Mouse (Mus musculus): ENCODE measurements at regions not wholly inside any gene's neighbourhood (a gene's known extent, or its start where the extent isn't known, plus 50 kb on each side); places are given as distances from the start of the nearest gene placed in this dataset.

GRCm38 (mm10) chr3:131056893-131057660, 53.2 kb upstream of the Lef1 start:
- ATAC-seq (replicated peaks): no peak
- no peak overlapping the region for H3K4me3 ChIP-seq
- WGBS: 78% methylated on average over 5 of the region's 5 CpGs

GRCm38 (mm10) chr3:131054241-131054972, 55.9 kb upstream of the Lef1 start:
- WGBS: 28% methylated on average over 13 of the region's 13 CpGs
- Histone ChIP-seq H3K36me3 (replicated peaks) (no peaks in the 10 kb centered on the region), H3K4me1 (peaks cover 5% of the 10 kb centered on the region), H3K9me3 (no peaks in the 10 kb centered on the region), H3K9ac (no peak overlapping the region), H3K27me3 (replicated peaks) (no peaks in the 10 kb centered on the region), H3K27ac (peak overlapping the region; percentile 27; the same call in 1 of the 2 replicates), H3K4me3 (no peak overlapping the region), H3K4me2 (no peak overlapping the region)
- peak; percentile 83 for ATAC-seq (replicated peaks)

More at GRCm38 (mm10) chr3:131056893-131057660, 53.2 kb upstream of the Lef1 start:
- no peaks in the 10 kb centered on the region for H3K27me3 ChIP-seq (replicated peaks)
- no peak overlapping the region for H3K27ac ChIP-seq
- no peak overlapping the region for H3K4me2 ChIP-seq
- H3K36me3 ChIP-seq (replicated peaks): no peaks in the 10 kb centered on the region
- H3K4me1 ChIP-seq: peaks cover 5% of the 10 kb centered on the region
- no peak overlapping the region for H3K9ac ChIP-seq
- no peaks in the 10 kb centered on the region for H3K9me3 ChIP-seq

- Histone ChIP-seq H3K36me3 (replicated peaks) (no peaks in the 10 kb centered on the region), H3K9me3 (no peaks in the 10 kb centered on the region), H3K4me3 (no peak overlapping the region), H3K27me3 (replicated peaks) (no peaks in the 10 kb centered on the region), H3K4me2 (no peak overlapping the region), H3K4me1 (no peaks in the 10 kb centered on the region), H3K27ac (no peak overlapping the region), H3K9ac (no peak overlapping the region)
- WGBS: 86% methylated on average over 3 of the region's 3 CpGs
- no peak for ATAC-seq (replicated peaks)
Observed at GRCm38 (mm10) chr3:131047716-131048115, 62.6 kb upstream of the Lef1 start.

- ATAC-seq (replicated peaks): no peak
- no peak overlapping the region for H3K27ac ChIP-seq
Observed at GRCm38 (mm10) chr3:131046412-131046811, 63.9 kb upstream of the Lef1 start.

GRCm38 (mm10) chr3:131040214-131040825, 70.0 kb upstream of the Lef1 start:
- no peak overlapping the region for H3K4me2 ChIP-seq
- H3K4me1 ChIP-seq: no peaks in the 10 kb centered on the region
- ATAC-seq (replicated peaks): no peak
- no peaks in the 10 kb centered on the region for H3K36me3 ChIP-seq (replicated peaks)
- 65% methylated on average over 4 of the region's 4 CpGs for WGBS
- no peaks in the 10 kb centered on the region for H3K9me3 ChIP-seq
- no peaks in the 10 kb centered on the region for H3K27me3 ChIP-seq (replicated peaks)
- H3K9ac ChIP-seq: no peak overlapping the region
- H3K27ac ChIP-seq: no peak overlapping the region
- no peak overlapping the region for H3K4me3 ChIP-seq

More at GRCm38 (mm10) chr3:131046412-131046811, 63.9 kb upstream of the Lef1 start:
- Histone ChIP-seq H3K9ac (no peak overlapping the region), H3K9me3 (no peaks in the 10 kb centered on the region), H3K27me3 (replicated peaks) (no peaks in the 10 kb centered on the region), H3K4me1 (no peaks in the 10 kb centered on the region), H3K4me2 (no peak overlapping the region), H3K4me3 (no peak overlapping the region), H3K36me3 (replicated peaks) (no peaks in the 10 kb centered on the region)
- 84% methylated on average over 5 of the region's 5 CpGs for WGBS

GRCm38 (mm10) chr3:131037095-131037494, 73.2 kb upstream of the Lef1 start:
- Histone ChIP-seq H3K4me1 (no peaks in the 10 kb centered on the region), H3K4me2 (no peak overlapping the region), H3K9me3 (no peaks in the 10 kb centered on the region), H3K36me3 (replicated peaks) (no peaks in the 10 kb centered on the region), H3K27ac (no peak overlapping the region), H3K27me3 (replicated peaks) (no peaks in the 10 kb centered on the region), H3K4me3 (no peak overlapping the region), H3K9ac (no peak overlapping the region)
- ATAC-seq (replicated peaks): no peak
- WGBS: 94% methylated on average over 5 of the region's 5 CpGs

- Histone ChIP-seq H3K27ac (no peak overlapping the region), H3K4me3 (no peak overlapping the region), H3K27me3 (replicated peaks) (no peaks in the 10 kb centered on the region), H3K9me3 (no peaks in the 10 kb centered on the region), H3K4me1 (no peaks in the 10 kb centered on the region), H3K36me3 (replicated peaks) (no peaks in the 10 kb centered on the region), H3K4me2 (no peak overlapping the region), H3K9ac (no peak overlapping the region)
- ATAC-seq (replicated peaks): no peak
- 73% methylated on average over 5 of the region's 5 CpGs for WGBS
Observed at GRCm38 (mm10) chr3:131034774-131035173, 75.5 kb upstream of the Lef1 start.

GRCm38 (mm10) chr3:131026336-131026735, 83.9 kb upstream of the Lef1 start:
- peaks cover 3% of the 10 kb centered on the region; the same call in 1 of the 2 replicates for H3K4me1 ChIP-seq
- no peaks in the 10 kb centered on the region for H3K9me3 ChIP-seq
- 95% methylated on average over 7 of the region's 7 CpGs for WGBS
- ATAC-seq (replicated peaks): no peak
- H3K36me3 ChIP-seq (replicated peaks): no peaks in the 10 kb centered on the region
- H3K27ac ChIP-seq: no peak overlapping the region
- H3K27me3 ChIP-seq (replicated peaks): no peaks in the 10 kb centered on the region
- H3K4me3 ChIP-seq: no peak overlapping the region
- no peak overlapping the region for H3K9ac ChIP-seq
- H3K4me2 ChIP-seq: no peak overlapping the region

GRCm38 (mm10) chr3:131019163-131019956, 90.9 kb upstream of the Lef1 start:
- Histone ChIP-seq H3K36me3 (replicated peaks) (no peaks in the 10 kb centered on the region), H3K9ac (no peak overlapping the region), H3K4me3 (peak overlapping the region; percentile 6; the same call in 1 of the 2 replicates), H3K27ac (peak overlapping the region; percentile 8; the same call in 1 of the 2 replicates), H3K4me2 (peak overlapping the region; percentile 31), H3K27me3 (replicated peaks) (no peaks in the 10 kb centered on the region), H3K4me1 (peaks cover 17% of the 10 kb centered on the region), H3K9me3 (no peaks in the 10 kb centered on the region)
- ATAC-seq (replicated peaks): peak; percentile 65
- WGBS: 16% methylated on average over 23 of the region's 23 CpGs

GRCm38 (mm10) chr3:131017899-131018298, 92.4 kb upstream of the Lef1 start:
- no peaks in the 10 kb centered on the region for H3K36me3 ChIP-seq (replicated peaks)
- H3K27me3 ChIP-seq (replicated peaks): no peaks in the 10 kb centered on the region
- WGBS: 72% methylated on average over 9 of the region's 9 CpGs
- no peak overlapping the region for H3K4me2 ChIP-seq
- H3K9ac ChIP-seq: no peak overlapping the region
- no peak overlapping the region for H3K4me3 ChIP-seq
- no peak for ATAC-seq (replicated peaks)
- peaks cover 17% of the 10 kb centered on the region for H3K4me1 ChIP-seq
- H3K27ac ChIP-seq: no peak overlapping the region
- no peaks in the 10 kb centered on the region for H3K9me3 ChIP-seq

- Histone ChIP-seq H3K4me3 (no peak overlapping the region), H3K27me3 (replicated peaks) (no peaks in the 10 kb centered on the region), H3K9ac (no peak overlapping the region), H3K4me2 (no peak overlapping the region), H3K27ac (no peak overlapping the region), H3K9me3 (no peaks in the 10 kb centered on the region), H3K36me3 (replicated peaks) (no peaks in the 10 kb centered on the region), H3K4me1 (peaks cover 13% of the 10 kb centered on the region)
- ATAC-seq (replicated peaks): no peak
- WGBS: 62% methylated on average over 10 of the region's 10 CpGs
Observed at GRCm38 (mm10) chr3:131016104-131016503, 94.2 kb upstream of the Lef1 start.

Data from midbrain, embryonic 15.5 days (tissue).